Mouse (Mus musculus) bone marrow macrophage, adult 2 months (primary cell): ENCODE measurements at regions not wholly inside any gene's neighbourhood (a gene's known extent, or its start where the extent isn't known, plus 50 kb on each side); places are given as distances from the start of the nearest gene placed in this dataset.
"Not testable (repeated sequence)": the region's sequence is repeated elsewhere in the genome, so short reads cannot be mapped to it uniquely, and the experiment has no call there.

ENCODE experiments used
- H3K27ac ChIP-seq: 2 replicates; pipeline ENCODE4 v1.5.1; 2012; ENCODE audit warnings: low read depth, low read length; ENCODE audit not compliant: insufficient read depth
- H3K4me1 ChIP-seq: 2 replicates; pipeline ENCODE4 v1.6.1; 2012; ENCODE audit warnings: low read length; ENCODE audit not compliant: control insufficient read depth, insufficient read depth
- H3K4me3 ChIP-seq: 2 replicates; pipeline ENCODE4 v1.5.1; 2012; ENCODE audit warnings: mild to moderate bottlenecking, low read length, moderate library complexity; ENCODE audit not compliant: insufficient read depth
- CTCF ChIP-seq: IDR thresholded peaks from 2 replicates; pipeline ENCODE4 v1.5.1; 2012; ENCODE audit warnings: low read depth, mild to moderate bottlenecking, low read length, moderate library complexity
- POLR2A ChIP-seq: IDR thresholded peaks from 2 replicates; pipeline ENCODE4 v1.6.1; 2012; ENCODE audit warnings: mild to moderate bottlenecking, low read depth, low read length, borderline replicate concordance

GRCm38 (mm10) chr16:29921385-29921784 is 142.8 kb upstream of the Hes1 start:
- no peak overlapping the region for H3K4me3 ChIP-seq
- TF ChIP-seq POLR2A = no peak
- no peak for TF ChIP-seq CTCF
- H3K27ac ChIP-seq = no peak overlapping the region
- no peaks in the 10 kb centered on the region for H3K4me1 ChIP-seq

GRCm38 (mm10) chr16:29927276-29927675 is 136.9 kb upstream of the Hes1 start:
- not testable (repeated sequence) for H3K4me3 ChIP-seq, H3K4me1 ChIP-seq, H3K27ac ChIP-seq

GRCm38 (mm10) chr16:29928291-29928690 is 135.9 kb upstream of the Hes1 start:
- H3K4me1 ChIP-seq = no peaks in the 10 kb centered on the region
- TF ChIP-seq CTCF = no peak
- TF ChIP-seq POLR2A = no peak

GRCm38 (mm10) chr16:29931746-29932351 is 132.3 kb upstream of the Hes1 start:
- no peak overlapping the region for H3K4me3 ChIP-seq
- no peaks in the 10 kb centered on the region for H3K4me1 ChIP-seq
- no peak overlapping the region for H3K27ac ChIP-seq
- TF ChIP-seq POLR2A = no peak
- no peak for TF ChIP-seq CTCF

More at GRCm38 (mm10) chr16:29928291-29928690, 135.9 kb upstream of the Hes1 start:
- Histone ChIP-seq H3K27ac (no peak overlapping the region), H3K4me3 (no peak overlapping the region)

GRCm38 (mm10) chr16:29934649-29935048 is 129.5 kb upstream of the Hes1 start:
- TF ChIP-seq CTCF (no peak), POLR2A (no peak)
- H3K27ac ChIP-seq = no peak overlapping the region

GRCm38 (mm10) chr16:29938700-29939099 is 125.5 kb upstream of the Hes1 start:
- Histone ChIP-seq H3K4me3 (no peak overlapping the region), H3K4me1 (peaks cover 4% of the 10 kb centered on the region), H3K27ac (no peak overlapping the region)
- TF ChIP-seq CTCF = no peak
- TF ChIP-seq POLR2A = no peak

More at GRCm38 (mm10) chr16:29934649-29935048, 129.5 kb upstream of the Hes1 start:
- H3K4me1 ChIP-seq = no peaks in the 10 kb centered on the region
- no peak overlapping the region for H3K4me3 ChIP-seq

GRCm38 (mm10) chr16:29939331-29939850 is 124.8 kb upstream of the Hes1 start:
- peaks cover 8% of the 10 kb centered on the region for H3K4me1 ChIP-seq
- TF ChIP-seq CTCF = no peak
- no peak for TF ChIP-seq POLR2A
- H3K27ac ChIP-seq = no peak overlapping the region
- no peak overlapping the region for H3K4me3 ChIP-seq

- H3K4me1 ChIP-seq = peaks cover 15% of the 10 kb centered on the region
- no peak for TF ChIP-seq POLR2A
- no peak for TF ChIP-seq CTCF
- H3K27ac ChIP-seq = no peak overlapping the region
- H3K4me3 ChIP-seq = no peak overlapping the region
These were observed 124.1 kb upstream of the Hes1 start for GRCm38 (mm10) chr16:29939869-29940707.

- no peak overlapping the region for H3K4me3 ChIP-seq
- no peak overlapping the region for H3K27ac ChIP-seq
- H3K4me1 ChIP-seq = peaks cover 26% of the 10 kb centered on the region
- TF ChIP-seq POLR2A = no peak
- no peak for TF ChIP-seq CTCF
These were observed 122.1 kb upstream of the Hes1 start for GRCm38 (mm10) chr16:29942111-29942510.
